Mouse (Mus musculus) hindbrain, embryonic 13.5 days (tissue): ENCODE measurements around the gene Xrn1. TPM values are rescaled to one million over a fixed set of nuclear protein-coding genes. Genes with fewer than 3 reads are reported as not detected.
"Not testable (repeated sequence)": the region's sequence is repeated elsewhere in the genome, so short reads cannot be mapped to it uniquely, and the experiment has no call there.

Experiments
- ATAC-seq: fragments of 200-750 bp; cut with Nextera tagmentation; 2 replicates; pipeline ENCODE4 v1.8.0; 2017; ENCODE audit warnings: moderate TSS enrichment; ENCODE audit not compliant: low FRiP score
- H3K27ac ChIP-seq: fragments of 300-500 bp; sonication (generic); 2 replicates; pipeline ENCODE4 v1.5.1; 2015; ENCODE audit warnings: inconsistent platforms, mild to moderate bottlenecking, moderate library complexity
- H3K27me3 ChIP-seq: fragments of 300-500 bp; sonication (generic); 2 replicates; pipeline ENCODE4 v1.6.1; 2015; ENCODE audit warnings: mild to moderate bottlenecking, inconsistent platforms
- H3K36me3 ChIP-seq: fragments of 300-500 bp; sonication (generic); 2 replicates; pipeline ENCODE4 v1.6.1; 2015; ENCODE audit warnings: mild to moderate bottlenecking, inconsistent platforms
- H3K4me1 ChIP-seq: fragments of 300-500 bp; sonication (generic); replicated peaks from 2 replicates; pipeline ENCODE4 v1.6.1; 2015; ENCODE audit warnings: inconsistent platforms
- H3K4me2 ChIP-seq: fragments of 300-500 bp; sonication (generic); 2 replicates; pipeline ENCODE4 v1.6.1; 2015; ENCODE audit warnings: inconsistent platforms, mild to moderate bottlenecking, moderate library complexity
- H3K4me3 ChIP-seq: fragments of 300-500 bp; sonication (generic); 2 replicates; pipeline ENCODE4 v1.5.1; 2015; ENCODE audit warnings: mild to moderate bottlenecking, inconsistent platforms
- H3K9ac ChIP-seq: fragments of 300-500 bp; sonication (generic); 2 replicates; pipeline ENCODE4 v1.6.1; 2015; ENCODE audit warnings: mild to moderate bottlenecking, inconsistent platforms
- H3K9me3 ChIP-seq: fragments of 300-500 bp; sonication (generic); 2 replicates; pipeline ENCODE4 v1.6.1; 2016; ENCODE audit warnings: inconsistent platforms
- WGBS: fragments of 180-500 bp; shearing (Covaris S2); methylation state at CpG from one replicate; pipeline ENCODE4 v1.1.7; 2015; 5-methylcytosine and 5-hydroxymethylcytosine counted together
- polyA plus RNA-seq: library from polyadenylated mRNA; unstranded; fragments of >200 nt; fragmentation: Nextera tagmentation; extraction: Ambion mirVana; gene quantifications from 2 replicates; pipeline ENCODE4 v1.2.1, GENCODE M21; 2015

The Xrn1 gene
- polyA plus RNA-seq, 1 experiment from 2014 or later, result 19.8 TPM

- Histone ChIP-seq H3K4me1 (no peaks in the 10 kb centered on the region), H3K9ac (no peak overlapping the region), H3K4me3 (no peak overlapping the region), H3K27ac (no peak overlapping the region), H3K4me2 (no peak overlapping the region), H3K9me3 (peaks cover 9% of the 10 kb centered on the region; the same call in 1 of the 2 replicates), H3K27me3 (no peaks in the 10 kb centered on the region), H3K36me3 (peaks cover 67% of the 10 kb centered on the region)
- ATAC-seq, result no peak
- WGBS, result 97% methylated on average over 6 of the region's 6 CpGs
These were observed 102.1 kb downstream of the Xrn1 start for GRCm38 (mm10) chr9:96056417-96057223.

- Histone ChIP-seq H3K4me2 (no peak overlapping the region), H3K36me3 (peaks cover 10% of the 10 kb centered on the region), H3K9ac (no peak overlapping the region), H3K9me3 (0 out of 2 replicates have a peak, but pooled peaks cover 3% of the 10 kb centered on the region), H3K27ac (no peak overlapping the region), H3K27me3 (no peaks in the 10 kb centered on the region), H3K4me1 (no peaks in the 10 kb centered on the region), H3K4me3 (no peak overlapping the region)
- ATAC-seq, result no peak
- 91% methylated on average over 2 of the region's 2 CpGs for WGBS
These were observed 108.7 kb downstream of the Xrn1 start for GRCm38 (mm10) chr9:96063083-96063802.

GRCm38 (mm10) chr9:96063803-96064475 is 109.4 kb downstream of the Xrn1 start:
- Histone ChIP-seq H3K36me3 (peaks cover 3% of the 10 kb centered on the region), H3K27ac (no peak overlapping the region), H3K4me2 (no peak overlapping the region), H3K4me1 (no peaks in the 10 kb centered on the region), H3K4me3 (no peak overlapping the region), H3K9ac (no peak overlapping the region), H3K27me3 (no peaks in the 10 kb centered on the region), H3K9me3 (no peaks in the 10 kb centered on the region)
- 90% methylated on average over 5 of the region's 5 CpGs for WGBS
- no peak for ATAC-seq

GRCm38 (mm10) chr9:96067507-96067906 is 112.9 kb downstream of the Xrn1 start:
- Histone ChIP-seq H3K9me3 (no peaks in the 10 kb centered on the region), H3K4me3 (no peak overlapping the region), H3K9ac (no peak overlapping the region), H3K27me3 (no peaks in the 10 kb centered on the region), H3K4me2 (no peak overlapping the region), H3K36me3 (no peaks in the 10 kb centered on the region), H3K27ac (no peak overlapping the region), H3K4me1 (no peaks in the 10 kb centered on the region)
- WGBS, result 78% methylated on average over 2 of the region's 2 CpGs
- no peak for ATAC-seq

- Histone ChIP-seq H3K9me3 (no peaks in the 10 kb centered on the region), H3K4me3 (no peak overlapping the region), H3K4me2 (no peak overlapping the region), H3K36me3 (no peaks in the 10 kb centered on the region), H3K9ac (no peak overlapping the region), H3K27me3 (no peaks in the 10 kb centered on the region), H3K4me1 (no peaks in the 10 kb centered on the region), H3K27ac (no peak overlapping the region)
- 92% methylated on average over 13 of the region's 13 CpGs for WGBS
- no peak for ATAC-seq
These were observed 124.3 kb downstream of the Xrn1 start for GRCm38 (mm10) chr9:96078752-96079315.

GRCm38 (mm10) chr9:96085293-96085692 is 130.7 kb downstream of the Xrn1 start:
- H3K9ac ChIP-seq, result no peak overlapping the region
- H3K4me2 ChIP-seq, result no peak overlapping the region
- H3K27me3 ChIP-seq, result no peaks in the 10 kb centered on the region
- WGBS, result 90% methylated on average over 6 of the region's 6 CpGs
- no peaks in the 10 kb centered on the region for H3K36me3 ChIP-seq
- H3K4me1 ChIP-seq, result no peaks in the 10 kb centered on the region
- no peaks in the 10 kb centered on the region for H3K9me3 ChIP-seq
- H3K4me3 ChIP-seq, result no peak overlapping the region
- ATAC-seq, result no peak
- no peak overlapping the region for H3K27ac ChIP-seq

GRCm38 (mm10) chr9:96087671-96088070 is 133.1 kb downstream of the Xrn1 start:
- H3K4me1 ChIP-seq, result no peaks in the 10 kb centered on the region
- no peak overlapping the region for H3K4me2 ChIP-seq
- H3K9ac ChIP-seq, result no peak overlapping the region
- no peak overlapping the region for H3K4me3 ChIP-seq
- H3K9me3 ChIP-seq, result no peaks in the 10 kb centered on the region
- no peaks in the 10 kb centered on the region for H3K36me3 ChIP-seq
- no peaks in the 10 kb centered on the region for H3K27me3 ChIP-seq
- no peak for ATAC-seq
- 93% methylated on average over 2 of the region's 2 CpGs for WGBS
- H3K27ac ChIP-seq, result no peak overlapping the region

- H3K4me2 ChIP-seq, H3K4me1 ChIP-seq, H3K36me3 ChIP-seq, H3K27me3 ChIP-seq, H3K9me3 ChIP-seq, H3K4me3 ChIP-seq, H3K9ac ChIP-seq, ATAC-seq, H3K27ac ChIP-seq: not testable (repeated sequence)
- WGBS, result 76% methylated on average over 3 of the region's 3 CpGs
These were observed 133.9 kb downstream of the Xrn1 start for GRCm38 (mm10) chr9:96088456-96088855.

- peaks cover 15% of the 10 kb centered on the region; the same call in 1 of the 2 replicates for H3K9me3 ChIP-seq
- not testable (repeated sequence) for H3K9ac ChIP-seq, H3K27me3 ChIP-seq, H3K4me1 ChIP-seq, H3K36me3 ChIP-seq, H3K27ac ChIP-seq, ATAC-seq, H3K4me2 ChIP-seq, H3K4me3 ChIP-seq
- 92% methylated on average over 10 of the region's 10 CpGs for WGBS
These were observed 138.1 kb downstream of the Xrn1 start for GRCm38 (mm10) chr9:96092637-96093036.

GRCm38 (mm10) chr9:96093221-96093620 is 138.7 kb downstream of the Xrn1 start:
- Histone ChIP-seq H3K27me3 (no peaks in the 10 kb centered on the region), H3K27ac (no peak overlapping the region), H3K9me3 (peaks cover 15% of the 10 kb centered on the region; the same call in 1 of the 2 replicates), H3K4me2 (no peak overlapping the region), H3K4me1 (no peaks in the 10 kb centered on the region), H3K4me3 (no peak overlapping the region), H3K9ac (no peak overlapping the region), H3K36me3 (no peaks in the 10 kb centered on the region)
- ATAC-seq, result no peak
- WGBS, result 97% methylated on average over 1 of the region's 1 CpGs

GRCm38 (mm10) chr9:96094341-96094740 is 139.8 kb downstream of the Xrn1 start:
- H3K9me3 ChIP-seq, result peaks cover 21% of the 10 kb centered on the region
- H3K4me1 ChIP-seq, result no peaks in the 10 kb centered on the region
- H3K4me2 ChIP-seq, result no peak overlapping the region
- H3K4me3 ChIP-seq, result no peak overlapping the region
- no peak overlapping the region for H3K9ac ChIP-seq
- WGBS, result 71% methylated on average over 1 of the region's 1 CpGs
- H3K36me3 ChIP-seq, result no peaks in the 10 kb centered on the region
- no peak overlapping the region for H3K27ac ChIP-seq
- no peak for ATAC-seq
- no peaks in the 10 kb centered on the region for H3K27me3 ChIP-seq

- Histone ChIP-seq H3K9ac (no peak overlapping the region), H3K4me3 (no peak overlapping the region), H3K4me2 (no peak overlapping the region), H3K36me3 (no peaks in the 10 kb centered on the region), H3K9me3 (peaks cover 30% of the 10 kb centered on the region), H3K4me1 (no peaks in the 10 kb centered on the region), H3K27me3 (no peaks in the 10 kb centered on the region), H3K27ac (no peak overlapping the region)
- ATAC-seq, result no peak
- WGBS, result 82% methylated on average over 1 of the region's 1 CpGs
These were observed 140.6 kb downstream of the Xrn1 start for GRCm38 (mm10) chr9:96095192-96095591.
